Mouse (Mus musculus) lung, embryonic 15.5 days (tissue): ENCODE measurements around the gene Ccl28. TPM values are rescaled to one million over a fixed set of nuclear protein-coding genes. Genes with fewer than 3 reads are reported as not detected.

ENCODE experiments used
- ATAC-seq: fragments of 200-750 bp; cut with Nextera tagmentation; 2 replicates; pipeline ENCODE4 v1.8.0; 2017; ENCODE audit warnings: moderate number of reproducible peaks, borderline replicate concordance; ENCODE audit not compliant: low FRiP score, low TSS enrichment; ENCODE audit errors: extremely low read depth
- H3K27ac ChIP-seq: fragments of 300-500 bp; sonication (generic); 2 replicates; pipeline ENCODE4 v1.5.1; 2015; ENCODE audit warnings: moderate library complexity, mild to moderate bottlenecking, inconsistent platforms
- H3K27me3 ChIP-seq: fragments of 300-500 bp; sonication (generic); 2 replicates; pipeline ENCODE4 v1.6.1; 2015; ENCODE audit warnings: inconsistent platforms
- H3K36me3 ChIP-seq: fragments of 300-500 bp; sonication (generic); 2 replicates; pipeline ENCODE4 v1.6.1; 2015; ENCODE audit warnings: inconsistent platforms
- H3K4me1 ChIP-seq: fragments of 300-500 bp; sonication (generic); 2 replicates; pipeline ENCODE4 v1.6.1; 2015; ENCODE audit warnings: inconsistent platforms
- H3K4me2 ChIP-seq: fragments of 300-500 bp; sonication (generic); 2 replicates; pipeline ENCODE4 v1.6.1; 2015; ENCODE audit warnings: inconsistent platforms, mild to moderate bottlenecking, moderate library complexity
- H3K4me3 ChIP-seq: fragments of 300-500 bp; sonication (generic); 2 replicates; pipeline ENCODE4 v1.5.1; 2015; ENCODE audit warnings: mild to moderate bottlenecking, inconsistent platforms
- H3K9ac ChIP-seq: fragments of 300-500 bp; sonication (generic); 2 replicates; pipeline ENCODE4 v1.6.1; 2015; ENCODE audit warnings: inconsistent platforms
- H3K9me3 ChIP-seq: fragments of 300-500 bp; sonication (generic); 2 replicates; pipeline ENCODE4 v1.6.1; 2016; ENCODE audit warnings: inconsistent platforms
- WGBS: fragments of 180-500 bp; shearing (Covaris S2); methylation state at CpG from one replicate; pipeline ENCODE4 v1.1.7; 2015; 5-methylcytosine and 5-hydroxymethylcytosine counted together
- polyA plus RNA-seq: library from polyadenylated mRNA; unstranded; fragments of >200 nt; fragmentation: Nextera tagmentation; extraction: Ambion mirVana; gene quantifications from 2 replicates; pipeline ENCODE4 v1.2.1, GENCODE M21; 2015

The Ccl28 gene
- polyA plus RNA-seq, 1 experiment from 2014 or later: not detected

- 3% methylated on average over 29 of the region's 33 CpGs for WGBS
- Histone ChIP-seq H3K4me2 (peak overlapping the region; percentile 75), H3K4me3 (peak overlapping the region; percentile 52), H3K36me3 (no peaks in the 10 kb centered on the region), H3K4me1 (no peaks in the 10 kb centered on the region), H3K9me3 (no peaks in the 10 kb centered on the region), H3K27ac (no peak overlapping the region), H3K27me3 (no peaks in the 10 kb centered on the region), H3K9ac (no peak overlapping the region)
- peak; percentile 92 for ATAC-seq
Observed at GRCm38 (mm10) chr13:119631482-119632155, 8.0 kb downstream of the Ccl28 start.

DNA sequence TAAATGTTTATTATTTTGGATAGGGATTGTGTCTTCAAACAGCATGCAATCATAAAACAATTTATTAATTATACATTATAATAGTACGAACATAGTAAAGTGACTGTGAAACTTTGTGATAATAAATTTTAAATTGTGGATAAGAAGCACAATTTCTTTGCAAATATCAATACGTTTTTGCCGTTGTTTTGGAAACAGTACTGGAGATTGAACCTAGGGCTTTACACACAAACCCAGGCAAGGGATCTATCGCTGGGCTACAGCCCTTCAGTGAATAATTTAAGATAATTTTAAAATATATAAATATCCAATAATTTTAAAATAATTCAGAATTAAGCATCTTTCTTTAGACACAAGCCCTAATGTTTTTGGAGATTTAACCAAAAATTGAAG, 8.5 kb downstream of the Ccl28 start:
- Histone ChIP-seq H3K4me3 (peak overlapping the region; percentile 52), H3K4me1 (no peaks in the 10 kb centered on the region), H3K9me3 (no peaks in the 10 kb centered on the region), H3K4me2 (peak overlapping the region; percentile 75), H3K9ac (no peak overlapping the region), H3K27me3 (no peaks in the 10 kb centered on the region), H3K36me3 (no peaks in the 10 kb centered on the region), H3K27ac (no peak overlapping the region)
- 82% methylated on average over 4 of the region's 4 CpGs for WGBS
- ATAC-seq: no peak

DNA sequence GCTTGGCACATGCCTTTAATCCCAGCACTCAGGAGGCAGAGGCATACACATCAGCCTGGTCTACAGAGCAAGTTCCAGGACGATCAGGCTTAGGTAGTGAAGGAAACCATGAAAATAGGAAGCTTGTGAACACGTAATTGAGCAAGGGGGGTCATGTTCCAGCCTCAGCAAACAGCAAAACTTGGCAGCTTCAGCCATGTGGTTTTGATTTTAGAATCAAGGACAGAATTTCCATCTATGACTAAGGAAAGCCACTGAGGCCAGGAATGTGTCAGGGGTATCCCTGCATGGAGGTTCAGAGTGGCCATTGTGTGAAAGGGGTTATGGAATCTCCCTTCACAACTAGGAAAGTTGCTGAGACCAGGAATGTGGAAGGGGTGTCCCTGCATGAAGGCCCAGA, 11.9 kb downstream of the Ccl28 start:
- Histone ChIP-seq H3K27ac (no peak overlapping the region), H3K27me3 (no peaks in the 10 kb centered on the region), H3K36me3 (no peaks in the 10 kb centered on the region), H3K4me1 (no peaks in the 10 kb centered on the region), H3K9ac (no peak overlapping the region), H3K4me3 (no peak overlapping the region), H3K9me3 (no peaks in the 10 kb centered on the region), H3K4me2 (no peak overlapping the region)
- no peak for ATAC-seq
- WGBS: 43% methylated on average over 2 of the region's 2 CpGs

- no peak overlapping the region for H3K9ac ChIP-seq
- H3K4me1 ChIP-seq: no peaks in the 10 kb centered on the region
- H3K27me3 ChIP-seq: no peaks in the 10 kb centered on the region
- H3K4me2 ChIP-seq: no peak overlapping the region
- H3K27ac ChIP-seq: no peak overlapping the region
- H3K36me3 ChIP-seq: no peaks in the 10 kb centered on the region
- H3K4me3 ChIP-seq: no peak overlapping the region
- no peak for ATAC-seq
- WGBS: 72% methylated on average over 4 of the region's 4 CpGs
- no peaks in the 10 kb centered on the region for H3K9me3 ChIP-seq
Observed at GRCm38 (mm10) chr13:119637837-119638236, 14.2 kb downstream of the Ccl28 start.

DNA sequence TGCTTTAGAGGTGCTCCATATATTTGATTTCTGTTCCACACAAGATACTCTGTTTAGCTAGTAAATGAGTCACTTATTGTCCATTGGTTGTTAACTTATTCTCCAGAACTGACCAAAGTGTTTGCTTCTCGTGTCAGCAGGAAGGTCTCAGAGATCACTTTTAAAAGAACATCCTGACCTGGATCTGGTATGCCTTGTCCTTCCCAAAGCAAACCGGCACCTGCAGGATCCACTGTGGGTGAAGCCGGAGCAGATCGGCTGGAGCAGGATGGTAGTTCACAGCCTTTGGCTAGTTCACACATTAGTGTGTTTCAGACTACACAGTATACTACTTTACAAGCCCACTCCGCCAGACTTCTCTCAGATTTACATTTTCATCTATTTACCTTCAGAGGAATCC, 14.8 kb downstream of the Ccl28 start:
- no peaks in the 10 kb centered on the region for H3K36me3 ChIP-seq
- no peak overlapping the region for H3K27ac ChIP-seq
- no peak for ATAC-seq
- 83% methylated on average over 5 of the region's 5 CpGs for WGBS
- H3K27me3 ChIP-seq: no peaks in the 10 kb centered on the region
- no peaks in the 10 kb centered on the region for H3K4me1 ChIP-seq
- H3K9me3 ChIP-seq: no peaks in the 10 kb centered on the region
- no peak overlapping the region for H3K4me3 ChIP-seq
- no peak overlapping the region for H3K4me2 ChIP-seq
- no peak overlapping the region for H3K9ac ChIP-seq

DNA sequence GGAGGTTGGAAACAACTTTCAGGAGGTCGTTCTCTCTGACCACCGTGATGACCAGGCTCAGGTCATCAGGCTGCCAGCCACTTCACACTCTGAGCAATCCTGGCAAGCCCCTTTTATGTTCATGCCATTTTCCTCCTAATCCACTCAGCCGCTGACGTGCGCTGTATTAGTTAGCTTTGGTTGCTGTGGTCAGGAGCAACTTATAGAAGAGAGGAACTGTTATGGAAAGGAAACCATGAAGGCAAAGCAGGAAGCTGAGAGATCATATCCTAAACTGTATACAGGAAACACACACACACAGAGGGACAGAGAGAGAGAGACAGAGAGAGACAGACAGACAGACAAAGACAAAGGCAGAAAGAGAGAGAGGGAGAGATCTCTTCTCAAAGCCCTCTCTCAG, 15.7 kb downstream of the Ccl28 start:
- WGBS: 80% methylated on average over 5 of the region's 5 CpGs
- H3K4me2 ChIP-seq: no peak overlapping the region
- no peaks in the 10 kb centered on the region for H3K9me3 ChIP-seq
- ATAC-seq: no peak
- H3K4me3 ChIP-seq: no peak overlapping the region
- H3K27me3 ChIP-seq: no peaks in the 10 kb centered on the region
- no peak overlapping the region for H3K27ac ChIP-seq
- H3K36me3 ChIP-seq: no peaks in the 10 kb centered on the region
- no peaks in the 10 kb centered on the region for H3K4me1 ChIP-seq
- H3K9ac ChIP-seq: no peak overlapping the region

- no peaks in the 10 kb centered on the region for H3K36me3 ChIP-seq
- H3K9me3 ChIP-seq: no peaks in the 10 kb centered on the region
- WGBS: 37% methylated on average over 4 of the region's 4 CpGs
- ATAC-seq: no peak; the same call in 1 of the 2 replicates
- H3K4me2 ChIP-seq: no peak overlapping the region
- H3K27me3 ChIP-seq: no peaks in the 10 kb centered on the region
- no peak overlapping the region for H3K4me3 ChIP-seq
- H3K4me1 ChIP-seq: no peaks in the 10 kb centered on the region
- H3K27ac ChIP-seq: no peak overlapping the region
- no peak overlapping the region for H3K9ac ChIP-seq
Observed at GRCm38 (mm10) chr13:119640504-119640903, 16.9 kb downstream of the Ccl28 start.

DNA sequence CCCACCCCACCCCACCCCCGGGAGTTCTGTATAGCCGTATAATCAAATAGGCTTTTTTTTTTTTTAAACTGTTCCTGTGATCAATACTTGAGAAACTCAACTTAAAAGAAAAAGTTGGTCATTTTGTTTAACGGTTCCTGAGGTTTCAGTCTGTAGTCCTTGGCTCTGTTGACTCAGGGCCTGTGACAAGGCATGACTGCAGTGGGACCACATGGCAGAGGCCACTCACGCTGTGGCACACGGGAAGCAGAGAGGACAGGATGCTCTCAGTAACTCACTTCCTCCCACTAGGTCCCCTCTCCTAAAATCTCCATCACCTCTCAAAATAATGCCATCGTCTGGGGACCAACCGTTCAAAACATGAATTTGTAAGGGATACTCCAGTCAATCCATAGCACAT, 17.5 kb downstream of the Ccl28 start:
- no peaks in the 10 kb centered on the region for H3K4me1 ChIP-seq
- H3K36me3 ChIP-seq: no peaks in the 10 kb centered on the region
- no peak overlapping the region for H3K4me3 ChIP-seq
- H3K4me2 ChIP-seq: no peak overlapping the region
- H3K9me3 ChIP-seq: no peaks in the 10 kb centered on the region
- no peaks in the 10 kb centered on the region for H3K27me3 ChIP-seq
- no peak overlapping the region for H3K9ac ChIP-seq
- WGBS: 71% methylated on average over 7 of the region's 7 CpGs
- H3K27ac ChIP-seq: no peak overlapping the region
- ATAC-seq: no peak

- Histone ChIP-seq H3K27me3 (no peaks in the 10 kb centered on the region), H3K4me2 (no peak overlapping the region), H3K4me3 (no peak overlapping the region), H3K9me3 (no peaks in the 10 kb centered on the region), H3K4me1 (no peaks in the 10 kb centered on the region), H3K9ac (no peak overlapping the region), H3K36me3 (no peaks in the 10 kb centered on the region), H3K27ac (no peak overlapping the region)
- WGBS: 72% methylated on average over 5 of the region's 5 CpGs
- no peak for ATAC-seq
Observed at GRCm38 (mm10) chr13:119644769-119645168, 21.1 kb downstream of the Ccl28 start.

GRCm38 (mm10) chr13:119646511-119646910, 22.9 kb downstream of the Ccl28 start:
- H3K4me2 ChIP-seq: no peak overlapping the region
- H3K27me3 ChIP-seq: no peaks in the 10 kb centered on the region
- H3K9ac ChIP-seq: no peak overlapping the region
- H3K36me3 ChIP-seq: no peaks in the 10 kb centered on the region
- WGBS: 92% methylated on average over 1 of the region's 1 CpGs
- H3K27ac ChIP-seq: no peak overlapping the region
- no peak for ATAC-seq
- H3K9me3 ChIP-seq: no peaks in the 10 kb centered on the region
- H3K4me3 ChIP-seq: no peak overlapping the region
- no peaks in the 10 kb centered on the region for H3K4me1 ChIP-seq

DNA sequence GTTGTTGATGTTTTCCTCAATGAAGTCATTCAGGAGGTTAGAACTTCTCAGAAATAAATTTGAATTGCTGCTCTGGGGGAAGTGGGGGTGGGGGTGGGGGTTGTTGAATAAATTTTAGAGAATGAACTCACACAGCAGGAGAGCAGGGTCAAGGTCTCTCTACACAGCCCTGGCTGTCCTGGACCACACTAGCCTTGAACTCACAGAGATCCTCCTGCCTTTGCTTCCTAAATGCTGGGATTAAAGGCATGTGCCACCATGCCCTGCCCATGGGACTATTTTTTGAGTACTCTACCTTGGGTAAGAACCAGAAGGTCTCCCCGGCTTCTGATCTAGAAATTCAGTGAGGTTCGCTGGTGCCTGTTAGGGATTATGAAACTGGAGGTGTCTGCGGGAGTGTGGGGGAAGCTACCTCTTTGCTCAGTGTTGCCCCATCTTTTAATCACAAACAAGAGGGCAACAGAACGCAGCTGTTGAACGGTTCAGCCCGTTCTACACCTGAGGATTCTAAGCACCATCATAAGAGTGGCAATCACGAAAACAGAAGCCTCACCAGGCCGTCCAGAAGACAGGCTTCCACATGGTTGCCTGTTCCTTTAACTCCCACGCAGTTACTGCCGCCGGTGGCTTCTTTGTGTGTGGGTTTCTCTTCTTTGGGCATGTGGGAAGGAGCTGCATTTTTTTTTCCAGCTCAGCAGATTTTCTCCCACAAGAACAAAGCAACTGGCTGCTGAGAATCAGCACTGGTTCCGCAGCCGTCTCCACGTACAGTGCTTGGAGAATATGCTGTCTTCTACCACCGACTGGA, 25.5 kb downstream of the Ccl28 start:
- 61% methylated on average over 15 of the region's 15 CpGs for WGBS
- Histone ChIP-seq H3K9me3 (no peaks in the 10 kb centered on the region), H3K4me2 (no peak overlapping the region)

GRCm38 (mm10) chr13:119649699-119650046, 26.1 kb downstream of the Ccl28 start:
- Histone ChIP-seq H3K4me2 (no peak overlapping the region), H3K27me3 (no peaks in the 10 kb centered on the region), H3K27ac (no peak overlapping the region), H3K9me3 (no peaks in the 10 kb centered on the region), H3K36me3 (no peaks in the 10 kb centered on the region), H3K4me1 (no peaks in the 10 kb centered on the region), H3K4me3 (no peak overlapping the region), H3K9ac (no peak overlapping the region)
- WGBS: 83% methylated on average over 1 of the region's 1 CpGs
- no peak for ATAC-seq

More for the DNA sequence above, 25.5 kb downstream of the Ccl28 start:
- Histone ChIP-seq H3K4me3 (no peak overlapping the region), H3K9ac (no peak overlapping the region), H3K4me1 (no peaks in the 10 kb centered on the region), H3K27me3 (no peaks in the 10 kb centered on the region), H3K36me3 (no peaks in the 10 kb centered on the region), H3K27ac (no peak overlapping the region)
- ATAC-seq: no peak
